Mouse (Mus musculus): ENCODE results near the gene Lrrc74a.

- TF ChIP-seq CTCF (IDR thresholded peaks at IDR 0.05; ENCODE audit: low read depth, low read length): no peak
- no peak for TF ChIP-seq POLR2A (IDR thresholded peaks at IDR 0.05; ENCODE audit: insufficient read depth, low read length)
- no peak for TF ChIP-seq EP300 (IDR thresholded peaks at IDR 0.05; ENCODE audit: insufficient read depth, low read depth, low read length)
These were observed 47.6 kb downstream of the Lrrc74a start for GRCm38 (mm10) chr12:86781654-86782202.
